Mouse (Mus musculus): Measurements from ENCODE around the gene Ttc28.
"Not testable (repeated sequence)": the region's sequence is repeated elsewhere in the genome, so short reads cannot be mapped to it uniquely, and the experiment has no call there.

Gene Ttc28

DNA sequence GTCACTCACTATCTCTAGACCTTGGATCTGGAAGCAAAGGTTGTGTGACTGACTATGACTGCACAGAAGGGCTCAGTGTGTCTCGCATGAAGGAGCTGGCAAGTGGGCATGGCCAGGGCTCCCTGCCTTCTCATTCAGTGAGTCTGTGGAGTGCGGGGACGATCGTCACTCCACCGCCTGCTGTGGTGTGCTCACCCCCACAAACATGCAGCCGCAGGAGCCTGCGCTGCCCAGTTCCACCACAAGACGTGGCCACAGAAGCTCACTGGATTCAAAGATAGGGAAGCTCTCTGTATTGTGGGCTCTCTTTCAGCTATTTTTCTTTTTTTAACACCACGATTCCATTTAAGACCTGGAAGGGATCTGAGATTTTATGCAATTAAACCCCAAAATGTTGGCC is 374.8 kb downstream of the Ttc28 start:
- no peak for DNase-seq

DNA sequence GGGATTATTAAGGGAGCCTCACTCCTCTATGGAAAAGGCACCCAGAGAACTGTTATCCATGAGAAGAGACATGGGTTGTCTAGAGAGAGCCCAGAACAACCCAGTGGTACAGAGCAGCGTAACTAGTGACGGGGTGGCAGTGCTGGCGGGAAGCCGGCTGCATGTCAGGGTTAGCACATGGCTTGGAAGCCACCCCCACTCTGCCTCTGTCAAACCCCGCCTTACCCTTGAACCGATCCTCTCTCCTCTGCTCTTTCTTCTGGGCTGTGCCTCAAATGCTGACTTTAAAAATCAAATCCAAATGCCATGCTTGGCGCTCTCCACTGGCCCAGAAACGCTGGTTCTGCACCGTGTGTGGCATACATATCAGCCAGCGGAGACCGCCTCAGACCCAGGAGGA is 375.2 kb downstream of the Ttc28 start:
- no peak for DNase-seq

DNA sequence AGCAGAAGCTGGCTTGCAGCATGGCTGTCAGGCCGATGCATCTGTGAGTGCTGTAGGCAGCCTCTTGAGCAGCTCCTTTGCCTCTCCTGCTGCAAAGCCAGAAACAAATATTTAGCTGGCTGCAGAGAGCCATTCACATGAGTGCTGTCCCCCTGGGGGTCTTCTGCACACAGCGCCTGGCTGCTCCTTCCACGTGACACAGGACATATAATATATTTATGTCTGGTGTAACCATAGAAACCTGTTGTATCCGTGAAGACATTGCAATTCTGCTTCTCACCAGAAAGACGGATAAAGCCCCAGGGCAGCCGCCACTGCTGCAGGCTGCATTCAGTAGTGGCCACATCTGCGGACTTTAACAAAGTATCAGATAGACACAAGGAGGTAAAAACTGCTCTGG is 376.6 kb downstream of the Ttc28 start:
- DNase-seq, result no peak

DNA sequence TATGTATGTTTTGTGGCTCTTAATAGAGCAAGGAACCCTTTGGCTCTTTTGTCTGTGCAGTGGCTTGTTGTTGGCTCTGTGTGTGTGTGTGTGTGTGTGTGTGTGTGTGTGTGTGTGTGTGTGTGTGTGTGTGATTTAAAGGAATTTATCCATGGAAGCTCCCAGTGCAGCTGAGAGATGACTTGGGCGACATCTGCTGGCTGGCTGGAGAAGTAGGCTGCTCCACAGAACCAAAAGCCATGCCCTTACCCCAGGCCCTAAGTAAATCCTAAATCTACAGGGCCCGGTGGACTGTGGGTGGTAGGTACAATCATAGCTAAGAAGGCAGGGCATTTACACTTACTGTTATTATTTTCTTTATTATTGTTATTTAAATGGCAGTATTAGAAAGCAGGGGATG is 377.5 kb downstream of the Ttc28 start:
- DNase-seq, result peak; percentile 49

DNA sequence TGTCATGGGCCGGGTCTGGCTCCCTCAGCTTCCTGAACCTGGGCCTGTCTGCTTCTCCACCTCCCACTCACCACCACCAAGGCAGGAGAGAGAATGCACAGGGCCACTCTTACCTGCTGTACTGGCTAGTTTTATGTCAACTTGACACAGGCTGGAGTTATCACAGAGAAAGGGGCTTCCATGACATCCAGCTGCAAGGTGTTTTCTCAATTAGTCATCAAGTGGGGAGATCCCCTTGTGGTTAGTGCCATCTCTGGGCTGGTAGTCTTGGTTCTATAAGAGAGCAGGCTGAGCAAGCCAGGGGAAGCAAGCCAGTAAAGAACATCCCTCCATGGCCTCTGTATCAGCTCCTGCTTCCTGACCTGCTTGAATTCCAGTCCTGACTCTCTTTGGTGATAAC is 381.6 kb downstream of the Ttc28 start:
- not testable (repeated sequence) for DNase-seq

DNA sequence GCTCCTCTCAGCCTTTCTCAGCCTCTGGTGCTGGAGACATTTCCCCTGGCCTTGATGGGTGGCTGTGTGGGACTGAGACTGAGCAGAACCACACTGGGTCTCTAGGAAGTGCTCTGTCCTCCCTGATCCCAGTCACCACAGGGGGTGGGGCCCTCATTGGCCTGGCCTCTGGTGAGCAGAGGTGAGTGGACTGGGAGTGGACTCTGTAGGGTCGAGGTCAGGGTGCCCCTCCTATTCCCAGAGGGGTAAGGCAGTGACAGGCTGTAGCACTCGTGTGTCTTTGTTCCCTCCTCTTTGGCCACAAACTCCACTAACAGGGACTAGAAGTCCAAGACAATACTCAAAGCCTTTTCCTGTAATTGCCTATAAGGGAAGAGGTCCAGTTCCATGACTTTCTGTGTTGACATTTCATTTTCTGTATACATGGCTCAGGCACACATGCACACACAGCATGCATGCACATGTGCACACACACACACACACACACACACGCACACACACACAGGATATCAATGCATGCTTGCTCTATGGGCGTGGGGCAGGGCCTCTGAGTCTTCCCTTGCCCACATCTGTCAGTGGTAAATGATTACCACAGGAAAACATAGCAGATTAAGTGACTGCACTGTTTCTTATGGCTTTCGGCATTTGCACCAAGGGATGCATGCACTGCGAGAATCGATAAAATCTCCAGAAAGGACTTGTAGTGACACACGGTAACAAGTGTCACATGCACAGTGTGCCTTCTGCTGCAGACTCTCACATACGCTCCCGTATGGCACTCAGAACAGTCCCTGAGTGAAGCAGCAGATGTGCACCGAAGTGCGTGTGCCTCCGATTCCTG is 382.4 kb downstream of the Ttc28 start:
- no peak for DNase-seq

DNA sequence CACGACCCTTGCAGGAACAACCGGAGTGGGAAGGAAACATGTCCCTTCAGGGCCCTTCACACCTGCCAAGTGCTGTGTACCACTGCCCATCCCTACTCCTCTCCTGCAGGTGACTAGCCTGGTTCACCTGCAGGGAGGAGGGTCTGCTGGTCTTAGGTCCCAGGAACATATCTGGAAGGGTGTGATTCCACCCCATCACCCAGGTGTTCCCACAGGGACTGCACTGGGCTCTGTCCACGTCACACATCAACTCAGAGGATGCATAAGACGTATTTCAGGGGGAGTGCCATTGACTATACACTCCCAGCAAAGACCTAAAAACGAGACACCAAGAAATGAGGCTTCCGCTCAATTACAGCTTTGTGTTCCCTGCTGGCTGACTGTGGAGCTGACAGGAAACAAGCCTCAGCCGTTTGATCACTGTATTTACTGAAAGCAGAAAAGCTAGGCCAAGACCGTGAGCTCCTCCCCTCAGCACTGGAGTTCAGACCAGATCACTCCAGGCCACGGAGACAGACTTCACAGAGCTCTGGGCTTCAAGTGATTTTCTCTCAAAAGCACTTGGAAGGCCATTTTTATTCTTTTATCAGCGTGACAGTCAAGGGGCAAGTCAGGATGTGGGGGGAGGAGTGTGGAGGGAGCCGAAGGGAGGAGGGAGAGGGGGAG is 383.1 kb downstream of the Ttc28 start:
- no peak for DNase-seq

DNA sequence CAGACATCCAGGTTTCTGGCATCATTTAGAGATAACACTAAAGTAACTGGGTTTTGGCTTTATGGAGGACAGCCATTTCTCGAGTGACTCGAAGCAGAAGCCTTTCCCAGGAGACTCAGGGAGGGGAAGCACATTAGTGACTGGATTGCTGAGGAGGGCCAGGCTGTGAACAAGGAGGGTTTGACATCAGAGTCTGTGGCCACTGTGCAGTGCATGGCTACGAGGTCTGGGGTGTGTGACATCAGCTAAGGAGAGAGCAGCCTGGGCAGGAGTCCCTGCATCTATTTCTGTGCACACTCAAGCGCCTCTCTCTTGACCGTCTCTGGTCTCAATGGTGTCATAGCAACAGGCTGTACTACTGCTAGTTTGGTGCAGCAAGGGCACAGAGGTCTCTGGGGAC is 383.8 kb downstream of the Ttc28 start:
- no peak for DNase-seq

DNA sequence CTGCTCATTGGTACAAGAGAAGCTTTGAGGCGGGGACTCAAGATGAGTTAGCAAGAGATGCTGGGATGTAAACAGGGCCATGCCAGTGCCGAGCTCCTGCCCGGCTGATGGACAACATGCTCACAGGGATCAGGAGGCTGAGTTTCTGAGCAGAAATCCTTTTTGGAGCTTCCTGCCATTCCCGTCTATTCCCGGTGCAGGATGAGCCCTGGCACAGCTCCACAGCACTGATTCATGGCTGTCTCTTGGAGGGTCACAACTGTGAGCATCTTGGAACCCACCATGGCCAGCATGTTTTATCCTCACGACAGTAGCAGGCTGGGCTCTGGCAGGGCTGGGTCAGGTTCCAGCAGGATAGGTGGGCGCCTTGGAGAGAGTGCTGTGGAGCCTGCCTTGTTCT is 384.9 kb downstream of the Ttc28 start:
- DNase-seq, result no peak

DNA sequence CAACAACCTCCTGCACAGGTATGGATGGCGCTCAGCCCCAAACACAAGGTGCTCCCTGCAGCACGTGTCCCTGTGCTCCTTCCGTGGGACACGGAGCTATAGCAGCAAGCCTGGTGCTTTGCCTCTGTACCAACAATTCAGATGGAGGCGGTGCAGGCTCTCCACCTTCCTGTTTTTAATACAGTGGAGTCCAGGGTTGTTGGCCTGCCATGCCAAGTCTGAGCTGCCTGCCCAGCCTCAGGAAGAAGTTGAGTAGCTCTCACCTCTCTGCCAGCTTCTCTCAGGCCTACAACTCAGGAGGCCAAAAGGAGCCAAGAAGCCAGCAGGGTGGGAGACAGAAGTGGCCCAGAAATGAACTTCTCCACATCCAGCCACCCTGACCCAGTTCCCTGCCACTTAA is 387.1 kb downstream of the Ttc28 start:
- no peak for DNase-seq

DNA sequence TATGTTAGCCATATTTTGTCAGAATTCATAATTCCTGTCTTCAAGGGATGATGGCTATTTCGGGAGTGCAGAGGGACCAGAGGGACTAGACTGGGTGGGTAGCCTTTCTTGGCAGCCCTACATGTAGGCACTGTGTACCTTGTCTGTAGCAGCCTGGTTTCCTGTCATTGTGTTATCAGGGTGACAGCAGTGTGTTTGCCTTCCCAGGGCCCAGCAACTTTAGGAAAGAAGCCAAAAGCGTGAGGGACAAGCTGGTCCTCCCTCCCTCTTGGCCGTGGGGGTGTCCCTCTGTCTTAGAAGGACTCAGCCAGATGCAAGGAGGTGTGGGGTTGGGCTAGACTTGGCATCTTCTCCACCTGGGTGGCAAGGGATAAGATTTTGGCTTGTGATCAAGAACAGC is 387.5 kb downstream of the Ttc28 start:
- DNase-seq, result no peak

DNA sequence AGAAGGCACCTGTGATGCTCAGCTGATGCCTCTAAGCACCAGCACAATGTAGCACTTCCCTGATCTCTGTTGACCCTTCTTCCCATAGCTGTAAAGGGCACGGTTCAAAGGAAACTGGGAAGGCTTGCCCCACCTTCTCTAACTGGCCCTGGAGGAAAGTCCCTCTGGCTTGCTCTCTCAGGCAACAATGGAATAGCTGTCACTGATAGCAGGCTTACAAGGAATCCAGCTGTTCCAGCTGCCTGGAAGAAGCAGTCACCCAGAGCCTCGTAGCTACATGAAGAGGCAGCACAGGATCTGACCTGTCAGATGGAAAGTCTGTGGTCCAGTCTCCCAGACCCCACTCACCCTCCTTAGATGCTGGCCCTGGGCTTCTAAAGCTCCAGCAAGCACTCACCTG is 389.2 kb downstream of the Ttc28 start:
- DNase-seq, result no peak

DNA sequence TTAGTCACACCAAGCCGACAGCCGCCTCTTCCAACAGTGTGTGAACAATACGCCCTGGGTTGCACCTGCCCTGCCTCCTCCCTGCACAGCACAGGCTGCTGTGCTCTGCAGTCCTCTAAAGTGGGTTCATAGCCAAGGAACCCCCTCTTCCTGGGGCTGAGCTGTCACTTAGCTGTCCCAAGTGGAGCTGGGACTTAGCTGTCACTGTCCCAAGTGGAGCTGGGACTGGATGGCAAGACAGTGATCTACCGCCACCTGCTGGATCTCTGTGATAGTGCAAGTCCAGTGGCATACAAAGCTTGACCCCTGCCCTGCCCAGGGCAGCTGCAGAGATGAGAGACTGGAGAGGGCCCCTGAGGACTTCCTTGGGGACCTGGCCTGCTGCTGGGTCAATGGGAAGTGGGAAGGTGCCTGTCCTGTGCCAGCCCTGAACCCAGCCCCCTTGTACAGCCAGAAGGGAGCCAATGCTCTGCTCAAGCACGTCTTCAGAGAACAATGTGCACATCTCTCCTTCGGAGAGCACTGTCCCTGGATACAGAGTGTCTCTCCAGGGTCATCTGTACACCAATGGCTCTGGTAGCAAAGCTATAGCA is 390.1 kb downstream of the Ttc28 start:
- DNase-seq, result peak; percentile 75

DNA sequence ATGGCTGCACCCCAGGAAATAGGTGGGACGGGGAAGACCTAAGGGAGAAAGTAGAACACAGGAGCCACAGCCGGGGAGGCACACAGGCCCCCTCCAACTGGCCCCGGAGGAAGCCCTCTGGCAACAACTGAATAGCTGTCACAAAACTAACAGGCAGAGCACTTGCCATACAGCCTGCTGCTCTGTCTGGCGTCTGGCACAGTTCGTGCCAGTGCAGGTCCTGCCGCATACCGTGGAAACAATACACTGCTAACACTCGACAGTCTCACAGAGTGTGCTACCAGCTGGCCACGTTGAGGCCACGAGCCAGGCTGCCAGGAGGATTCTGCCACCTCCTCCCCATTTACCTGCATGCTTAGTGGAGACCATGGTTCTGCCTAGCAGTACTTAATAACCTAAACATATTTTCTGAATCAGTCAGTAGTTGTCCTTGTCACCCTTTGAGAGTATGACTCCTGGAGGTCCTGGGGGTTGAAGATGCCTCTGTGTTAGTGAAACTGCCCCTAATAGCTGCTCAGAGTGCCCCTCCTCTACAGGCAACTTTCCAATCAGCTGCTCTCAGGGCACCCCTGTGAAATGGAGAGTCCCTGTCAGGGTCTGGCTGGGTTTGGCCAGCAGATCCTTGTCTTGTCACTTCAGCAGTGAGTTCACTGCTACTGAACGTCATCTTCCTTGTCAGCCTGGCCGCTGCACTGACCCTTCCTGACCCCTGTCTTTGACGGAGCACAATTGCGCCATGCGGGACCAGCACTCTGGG is 390.8 kb downstream of the Ttc28 start:
- no peak for DNase-seq

DNA sequence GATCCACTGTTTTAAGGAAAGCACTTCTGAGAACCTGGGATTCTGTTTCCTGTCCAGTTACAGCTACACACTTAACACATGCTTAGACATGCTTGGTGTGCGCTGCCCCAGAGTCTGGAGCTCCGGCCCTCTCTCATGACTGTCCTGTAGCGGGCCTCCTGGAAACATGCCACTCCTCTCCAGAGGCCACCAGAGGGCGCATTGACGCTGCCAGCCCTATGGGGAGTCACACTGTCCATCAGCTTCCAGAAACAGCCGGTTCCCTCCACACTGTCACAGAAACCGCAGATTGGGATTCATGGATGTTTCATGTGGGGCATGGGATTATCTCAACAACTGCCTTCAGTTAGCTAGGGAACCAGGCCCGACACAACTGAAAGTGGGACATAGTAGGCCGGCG is 394.0 kb downstream of the Ttc28 start:
- peak; percentile 78 for DNase-seq

DNA sequence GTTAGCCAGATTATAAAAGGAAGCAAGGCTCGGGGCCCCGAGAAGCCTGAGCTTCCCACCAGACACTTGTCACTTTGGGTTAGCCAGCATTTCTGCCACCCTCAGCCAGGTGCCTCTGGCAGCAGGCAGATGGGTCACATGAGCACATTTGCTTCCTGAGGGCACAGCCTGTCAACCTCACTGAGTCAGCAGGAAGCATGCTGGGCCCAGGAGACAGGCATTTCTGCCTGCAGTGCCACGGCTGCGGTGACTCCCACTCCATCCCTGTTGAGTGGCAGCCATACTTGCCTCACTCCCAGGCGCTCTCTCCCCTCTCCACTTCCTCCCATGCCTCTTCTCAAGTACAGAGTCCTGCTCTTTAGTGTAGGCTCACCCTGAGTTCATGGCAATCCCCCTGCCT is 395.3 kb downstream of the Ttc28 start:
- no peak for DNase-seq

DNA sequence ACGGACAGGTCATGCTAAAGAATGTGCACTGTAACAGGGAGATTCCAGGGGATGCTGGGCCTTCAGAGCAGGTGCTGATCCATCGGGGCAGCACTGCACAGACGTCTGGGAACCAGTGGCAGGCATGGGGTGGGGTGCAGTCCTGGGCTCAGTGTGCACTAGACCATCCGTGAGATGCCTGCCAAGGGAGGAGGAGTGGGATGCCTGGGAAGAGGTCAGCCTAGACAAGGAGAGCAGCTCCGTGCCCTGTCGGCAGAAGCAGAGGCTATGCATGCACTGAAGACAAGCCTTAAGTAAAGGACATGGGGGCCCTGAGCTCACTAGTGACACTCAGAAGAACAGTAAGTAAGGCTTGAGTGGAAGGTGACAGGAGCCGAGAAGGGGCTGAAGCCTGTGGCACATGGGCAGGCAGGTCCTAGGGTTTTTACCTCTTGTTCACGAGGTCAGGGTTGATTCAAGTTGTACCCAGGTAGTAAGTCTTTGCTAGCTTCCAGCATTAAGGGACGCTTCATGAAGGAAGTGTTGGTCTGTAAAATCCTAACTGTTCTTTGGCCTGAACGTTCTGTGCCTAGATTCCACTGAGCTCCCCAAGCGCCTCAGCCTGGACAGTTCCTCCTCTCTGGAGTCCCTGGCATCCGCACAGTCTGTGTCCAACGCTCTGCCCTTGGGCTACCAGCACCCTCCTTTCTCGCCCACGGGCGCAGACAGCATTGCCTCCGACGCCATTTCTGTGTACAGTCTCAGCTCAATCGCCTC is 405.0 kb downstream of the Ttc28 start:
- no peak for DNase-seq

DNA sequence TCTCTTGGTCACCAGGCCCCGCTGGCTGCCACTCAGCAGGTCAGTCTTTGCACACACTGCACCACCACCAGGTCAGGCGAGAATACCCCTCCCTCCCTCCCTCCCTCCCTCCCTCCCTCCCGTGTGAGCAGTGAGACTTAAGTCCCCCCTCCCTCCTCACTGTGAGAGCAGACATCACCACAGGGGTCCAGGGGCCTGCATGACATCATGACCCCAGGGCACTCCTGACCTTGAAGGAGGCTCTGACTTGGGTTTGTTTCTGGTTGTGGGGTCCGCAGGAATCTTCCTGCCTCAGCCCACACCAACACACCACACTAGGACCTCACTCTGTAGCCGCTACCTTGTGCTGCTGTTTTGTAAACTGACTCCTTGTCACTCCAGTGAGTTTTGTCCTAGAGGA is 408.0 kb downstream of the Ttc28 start:
- DNase-seq, result no peak

DNA sequence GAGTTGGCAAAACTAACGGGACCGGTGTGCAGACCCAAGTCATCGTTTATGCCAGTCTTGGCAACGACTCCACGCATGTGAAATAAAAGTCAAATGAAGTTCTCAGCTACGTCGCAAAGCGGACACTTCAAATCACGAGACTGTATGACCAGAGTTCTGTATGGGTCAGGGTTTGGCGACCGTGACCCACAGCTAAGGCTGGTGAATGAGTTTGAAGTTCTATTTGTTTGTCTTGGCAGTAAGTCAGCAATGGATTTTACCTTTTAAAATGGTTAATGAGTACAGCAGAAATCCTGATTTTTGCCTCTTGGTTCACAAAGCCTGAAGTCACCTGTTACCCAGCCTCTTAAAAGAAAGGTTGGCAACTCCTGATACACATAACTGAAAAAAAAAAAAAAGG is 408.9 kb downstream of the Ttc28 start:
- no peak for DNase-seq

DNA sequence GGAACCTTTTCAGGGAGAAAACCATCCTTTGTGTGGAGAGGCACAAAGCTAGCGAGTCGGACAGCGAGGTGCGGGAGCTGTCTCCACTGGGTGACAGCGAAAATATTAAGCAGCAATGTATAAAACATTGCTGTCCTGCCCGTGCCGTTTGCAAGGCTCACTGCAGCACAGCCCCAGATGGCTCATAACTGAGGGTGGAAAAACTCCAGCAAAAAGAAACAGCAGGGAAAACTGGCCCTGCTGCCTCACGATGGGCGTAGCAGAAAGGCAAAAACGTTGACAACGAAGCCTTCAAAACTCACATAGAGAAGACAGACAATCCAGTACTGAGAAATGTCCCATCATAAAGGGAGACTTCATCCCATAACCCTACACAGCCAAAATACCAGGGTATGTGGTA is 410.5 kb downstream of the Ttc28 start:
- DNase-seq, result no peak

DNA sequence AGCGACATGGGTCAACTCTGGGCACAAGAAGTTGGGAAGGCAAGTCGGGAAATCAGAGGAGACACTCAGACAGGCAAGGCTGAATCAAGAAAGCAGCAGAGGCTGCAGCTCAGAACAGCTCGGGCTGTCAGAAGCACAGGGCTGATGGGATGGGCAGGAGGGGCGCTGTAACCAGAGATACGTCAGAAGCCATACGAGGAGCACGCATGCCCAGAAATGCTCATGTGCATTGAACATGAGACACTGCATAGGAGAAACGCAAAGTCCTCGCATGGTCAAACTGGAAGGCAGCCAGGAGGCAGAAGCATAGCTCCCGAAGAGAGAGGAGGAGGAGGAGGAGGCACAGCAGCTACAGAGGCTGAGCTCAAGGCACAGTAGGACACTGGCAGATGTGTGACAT is 412.0 kb downstream of the Ttc28 start:
- DNase-seq, result no peak

DNA sequence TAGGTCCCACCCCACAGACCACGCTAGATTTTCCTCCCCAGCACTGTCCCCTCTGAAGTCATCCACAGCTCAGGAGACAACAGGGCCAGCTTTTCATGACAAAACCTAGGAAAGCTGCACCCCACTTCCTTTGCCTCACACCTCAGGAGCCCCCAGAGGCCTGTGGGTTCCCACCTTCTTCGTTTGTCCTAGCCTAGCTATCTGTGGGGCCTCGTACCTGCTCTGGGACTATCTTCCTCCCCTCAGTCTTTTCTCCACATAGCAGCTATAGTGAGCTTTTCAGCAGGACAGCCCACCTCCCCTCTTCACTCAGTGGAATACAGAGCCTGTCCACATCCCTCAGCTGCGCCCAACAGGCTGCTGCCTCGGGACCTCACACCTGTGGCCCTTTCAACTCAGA is 418.2 kb downstream of the Ttc28 start:
- DNase-seq, result no peak

DNA sequence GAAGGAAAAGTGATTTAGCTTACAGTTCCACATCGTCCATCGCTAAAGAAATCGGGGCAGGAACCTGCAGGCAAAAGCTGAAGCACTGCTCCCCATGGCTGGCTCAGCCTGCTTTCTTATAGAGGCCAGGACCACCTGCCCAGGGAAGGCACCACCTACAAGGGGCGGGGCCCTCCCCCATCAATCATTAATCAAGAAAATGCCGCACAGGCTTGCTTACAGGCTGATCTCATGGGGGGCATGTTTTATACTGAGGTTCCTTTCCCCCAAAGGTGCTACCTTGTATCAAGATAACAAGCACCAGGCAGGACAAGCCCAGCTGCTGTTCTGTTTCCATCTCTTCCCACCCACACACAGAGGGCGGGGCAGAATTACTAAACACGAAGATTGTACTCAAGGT is 419.1 kb downstream of the Ttc28 start:
- no peak for DNase-seq
